Mouse (Mus musculus) megakaryocyte, embryonic 14.5 days (primary cell): ENCODE measurements at regions not wholly inside any gene's neighbourhood (a gene's known extent, or its start where the extent isn't known, plus 50 kb on each side); places are given as distances from the start of the nearest gene placed in this dataset.

Source experiments
- H3K27me3 ChIP-seq: replicated peaks from 2 replicates; pipeline ENCODE3; 2012; ENCODE audit warnings: inconsistent platforms
- H3K36me3 ChIP-seq: replicated peaks from 2 replicates; pipeline ENCODE3; 2012; ENCODE audit warnings: low read length, inconsistent platforms, mixed read lengths
- H3K4me1 ChIP-seq: 2 replicates; pipeline ENCODE4 v1.6.1; 2012; ENCODE audit warnings: inconsistent platforms
- H3K4me3 ChIP-seq: replicated peaks from 2 replicates; pipeline ENCODE3; 2012; ENCODE audit warnings: moderate library complexity, mild to moderate bottlenecking, inconsistent platforms
- H3K9me3 ChIP-seq: 2 replicates; pipeline ENCODE4 v1.6.1; 2012; ENCODE audit warnings: inconsistent platforms
- FLI1 ChIP-seq: IDR thresholded peaks from 2 replicates; pipeline ENCODE4 v1.6.1; 2012; ENCODE audit warnings: low read length, inconsistent platforms, mixed read lengths
- GATA1 ChIP-seq: IDR thresholded peaks from 3 replicates; pipeline ENCODE4 v1.6.1; 2012; ENCODE audit warnings: mixed read lengths, low read length, inconsistent platforms, borderline replicate concordance

- no peak overlapping the region for H3K4me3 ChIP-seq
These were observed 1579.5 kb downstream of the 4930444P10Rik start for GRCm38 (mm10) chr1:14513662-14514061.

GRCm38 (mm10) chr1:14512481-14513285, 1580.4 kb downstream of the 4930444P10Rik start:
- Histone ChIP-seq H3K4me3 (no peak overlapping the region), H3K36me3 (no peaks in the 10 kb centered on the region), H3K27me3 (peaks cover 16% of the 10 kb centered on the region), H3K9me3 (no peaks in the 10 kb centered on the region), H3K4me1 (no peaks in the 10 kb centered on the region)
- TF ChIP-seq GATA1 (no peak), FLI1 (no peak)

More at GRCm38 (mm10) chr1:14513662-14514061, 1579.5 kb downstream of the 4930444P10Rik start:
- Histone ChIP-seq H3K27me3 (peaks cover 7% of the 10 kb centered on the region), H3K9me3 (no peaks in the 10 kb centered on the region), H3K36me3 (no peaks in the 10 kb centered on the region), H3K4me1 (no peaks in the 10 kb centered on the region)
- TF ChIP-seq FLI1 (no peak), GATA1 (no peak)

- Histone ChIP-seq H3K4me3 (peak overlapping the region; percentile 91), H3K36me3 (no peaks in the 10 kb centered on the region), H3K27me3 (peaks cover 63% of the 10 kb centered on the region), H3K4me1 (peaks cover 34% of the 10 kb centered on the region), H3K9me3 (no peaks in the 10 kb centered on the region)
- no peak for TF ChIP-seq FLI1
- TF ChIP-seq GATA1: no peak
These were observed 1586.1 kb downstream of the 4930444P10Rik start for GRCm38 (mm10) chr1:14506831-14507690.

GRCm38 (mm10) chr1:14506201-14506830, 1586.8 kb downstream of the 4930444P10Rik start:
- no peaks in the 10 kb centered on the region for H3K9me3 ChIP-seq
- H3K36me3 ChIP-seq: no peaks in the 10 kb centered on the region
- no peak for TF ChIP-seq FLI1
- no peak for TF ChIP-seq GATA1
- H3K27me3 ChIP-seq: peaks cover 63% of the 10 kb centered on the region
- H3K4me3 ChIP-seq: peak overlapping the region; percentile 91
- peaks cover 34% of the 10 kb centered on the region for H3K4me1 ChIP-seq

GRCm38 (mm10) chr1:14505741-14506140, 1587.4 kb downstream of the 4930444P10Rik start:
- H3K4me3 ChIP-seq: peak overlapping the region; percentile 91
- TF ChIP-seq GATA1: no peak
- TF ChIP-seq FLI1: no peak
- no peaks in the 10 kb centered on the region for H3K36me3 ChIP-seq
- no peaks in the 10 kb centered on the region for H3K9me3 ChIP-seq
- H3K4me1 ChIP-seq: peaks cover 34% of the 10 kb centered on the region
- peaks cover 63% of the 10 kb centered on the region for H3K27me3 ChIP-seq

GRCm38 (mm10) chr1:14504767-14505343, 1588.3 kb downstream of the 4930444P10Rik start:
- TF ChIP-seq GATA1 (no peak), FLI1 (no peak)
- peak overlapping the region; percentile 85 for H3K4me3 ChIP-seq
- peaks cover 63% of the 10 kb centered on the region for H3K27me3 ChIP-seq

GRCm38 (mm10) chr1:14503881-14504742, 1589.0 kb downstream of the 4930444P10Rik start:
- Histone ChIP-seq H3K36me3 (no peaks in the 10 kb centered on the region), H3K4me1 (peaks cover 35% of the 10 kb centered on the region), H3K9me3 (no peaks in the 10 kb centered on the region), H3K4me3 (peak overlapping the region; percentile 82), H3K27me3 (peaks cover 61% of the 10 kb centered on the region)
- TF ChIP-seq GATA1 (no peak), FLI1 (no peak)

More at GRCm38 (mm10) chr1:14504767-14505343, 1588.3 kb downstream of the 4930444P10Rik start:
- Histone ChIP-seq H3K9me3 (no peaks in the 10 kb centered on the region), H3K4me1 (peaks cover 34% of the 10 kb centered on the region), H3K36me3 (no peaks in the 10 kb centered on the region)

- Histone ChIP-seq H3K27me3 (peaks cover 57% of the 10 kb centered on the region), H3K9me3 (no peaks in the 10 kb centered on the region), H3K4me1 (peaks cover 43% of the 10 kb centered on the region), H3K36me3 (no peaks in the 10 kb centered on the region), H3K4me3 (no peak overlapping the region)
- TF ChIP-seq GATA1 (no peak), FLI1 (no peak)
These were observed 1589.8 kb downstream of the 4930444P10Rik start for GRCm38 (mm10) chr1:14503193-14503800.
